Mouse (Mus musculus) midbrain, embryonic 15.5 days (tissue): ENCODE results near the gene Ggt1. TPM values are rescaled to one million over a fixed set of nuclear protein-coding genes. Genes with fewer than 3 reads are reported as not detected.

ENCODE experiments used
- ATAC-seq: fragments of 200-750 bp; cut with Nextera tagmentation; replicated peaks from 2 replicates; pipeline ENCODE4 v1.8.0; 2017; ENCODE audit warnings: moderate TSS enrichment
- H3K27ac ChIP-seq: fragments of 300-500 bp; sonication (generic); 2 replicates; pipeline ENCODE4 v1.5.1; 2015; ENCODE audit warnings: mild to moderate bottlenecking, inconsistent platforms
- H3K27me3 ChIP-seq: fragments of 300-500 bp; sonication (generic); replicated peaks from 2 replicates; pipeline ENCODE4 v1.6.1; 2015; ENCODE audit warnings: inconsistent platforms
- H3K36me3 ChIP-seq: fragments of 300-500 bp; sonication (generic); replicated peaks from 2 replicates; pipeline ENCODE4 v1.6.1; 2015; ENCODE audit warnings: inconsistent platforms
- H3K4me1 ChIP-seq: fragments of 300-500 bp; sonication (generic); 2 replicates; pipeline ENCODE4 v1.6.1; 2015; ENCODE audit warnings: inconsistent platforms
- H3K4me2 ChIP-seq: fragments of 300-500 bp; sonication (generic); 2 replicates; pipeline ENCODE4 v1.6.1; 2015; ENCODE audit warnings: inconsistent platforms, mild to moderate bottlenecking, moderate library complexity
- H3K4me3 ChIP-seq: fragments of 300-500 bp; sonication (generic); 2 replicates; pipeline ENCODE4 v1.5.1; 2015; ENCODE audit warnings: mild to moderate bottlenecking, inconsistent platforms
- H3K9ac ChIP-seq: fragments of 300-500 bp; sonication (generic); 2 replicates; pipeline ENCODE4 v1.6.1; 2015; ENCODE audit warnings: mild to moderate bottlenecking, inconsistent platforms
- H3K9me3 ChIP-seq: fragments of 300-500 bp; sonication (generic); 2 replicates; pipeline ENCODE4 v1.6.1; 2016; ENCODE audit warnings: inconsistent platforms
- WGBS: fragments of 180-500 bp; shearing (Covaris S2); methylation state at CpG from one replicate; pipeline ENCODE4 v1.1.7; 2015; ENCODE audit warnings: mixed read lengths; 5-methylcytosine and 5-hydroxymethylcytosine counted together
- polyA plus RNA-seq: library from polyadenylated mRNA; unstranded; fragments of >200 nt; fragmentation: Nextera tagmentation; extraction: Ambion mirVana; gene quantifications from 2 replicates; pipeline ENCODE4 v1.2.1, GENCODE M21; 2015

The Ggt1 gene
- polyA plus RNA-seq: 1.2 and 1.7 TPM in 2 replicates

GRCm38 (mm10) chr10:75561071-75561654 is at the start of gene Ggt1:
TSS of gene Ggt1 (plus strand) at chr10:75561604.
- no peaks in the 10 kb centered on the region for H3K9me3 ChIP-seq
- H3K27ac ChIP-seq: peak within 1 kb of the TSS; percentile 97
- peak within 1 kb of the TSS; percentile 82 for H3K4me2 ChIP-seq
- WGBS: 51% methylated on average over 10 of the region's 10 CpGs
- ATAC-seq: no peak
- peaks cover 7% of the 10 kb centered on the region for H3K27me3 ChIP-seq
- H3K4me3 ChIP-seq: peak within 1 kb of the TSS; percentile 63
- peaks cover 42% of the 10 kb centered on the region for H3K4me1 ChIP-seq
- H3K9ac ChIP-seq: peak within 1 kb of the TSS; percentile 93
- no peaks in the 10 kb centered on the region for H3K36me3 ChIP-seq

- peaks cover 44% of the 10 kb centered on the region for H3K36me3 ChIP-seq
- 95% methylated on average over 7 of the region's 7 CpGs for WGBS
- no peak overlapping the region for H3K9ac ChIP-seq
- no peak overlapping the region for H3K4me2 ChIP-seq
- H3K4me1 ChIP-seq: peaks cover 14% of the 10 kb centered on the region
- H3K27ac ChIP-seq: no peak overlapping the region
- no peaks in the 10 kb centered on the region for H3K9me3 ChIP-seq
- no peak overlapping the region for H3K4me3 ChIP-seq
- no peaks in the 10 kb centered on the region for H3K27me3 ChIP-seq
- ATAC-seq: no peak
Measured at GRCm38 (mm10) chr10:75511897-75512296, 49.5 kb upstream of the Ggt1 start.

- Histone ChIP-seq H3K27me3 (no peaks in the 10 kb centered on the region), H3K4me1 (peaks cover 14% of the 10 kb centered on the region), H3K9ac (no peak overlapping the region), H3K4me3 (no peak overlapping the region), H3K27ac (no peak overlapping the region), H3K4me2 (no peak overlapping the region), H3K9me3 (no peaks in the 10 kb centered on the region), H3K36me3 (peaks cover 38% of the 10 kb centered on the region)
- ATAC-seq: no peak
- WGBS: 93% methylated on average over 7 of the region's 7 CpGs
Measured at GRCm38 (mm10) chr10:75512796-75513195, 48.6 kb upstream of the Ggt1 start.

GRCm38 (mm10) chr10:75513306-75514067 is 47.9 kb upstream of the Ggt1 start:
- 91% methylated on average over 8 of the region's 8 CpGs for WGBS
- Histone ChIP-seq H3K4me2 (no peak overlapping the region), H3K4me1 (peaks cover 16% of the 10 kb centered on the region), H3K9ac (no peak overlapping the region), H3K36me3 (peaks cover 31% of the 10 kb centered on the region), H3K27ac (no peak overlapping the region), H3K4me3 (no peak overlapping the region), H3K9me3 (no peaks in the 10 kb centered on the region), H3K27me3 (no peaks in the 10 kb centered on the region)
- no peak for ATAC-seq

- WGBS: 88% methylated on average over 7 of the region's 7 CpGs
- no peak overlapping the region for H3K27ac ChIP-seq
- no peak overlapping the region for H3K4me2 ChIP-seq
- H3K4me3 ChIP-seq: no peak overlapping the region
- H3K9me3 ChIP-seq: no peaks in the 10 kb centered on the region
- H3K36me3 ChIP-seq: peaks cover 24% of the 10 kb centered on the region
- H3K9ac ChIP-seq: no peak overlapping the region
- no peaks in the 10 kb centered on the region for H3K27me3 ChIP-seq
- peaks cover 25% of the 10 kb centered on the region for H3K4me1 ChIP-seq
- no peak for ATAC-seq
Measured at GRCm38 (mm10) chr10:75514361-75514760, 47.0 kb upstream of the Ggt1 start.

- Histone ChIP-seq H3K36me3 (peaks cover 16% of the 10 kb centered on the region), H3K9ac (peak overlapping the region; percentile 9; the same call in 1 of the 2 replicates), H3K4me1 (peaks cover 27% of the 10 kb centered on the region), H3K4me3 (peak overlapping the region; percentile 85; the same call in 1 of the 2 replicates), H3K27me3 (no peaks in the 10 kb centered on the region), H3K27ac (no peak overlapping the region), H3K9me3 (no peaks in the 10 kb centered on the region), H3K4me2 (peak overlapping the region; percentile 80; the same call in 1 of the 2 replicates)
- 85% methylated on average over 4 of the region's 4 CpGs for WGBS
- no peak for ATAC-seq
Measured at GRCm38 (mm10) chr10:75515216-75516037, 46.0 kb upstream of the Ggt1 start.

GRCm38 (mm10) chr10:75516038-75516723 is 45.2 kb upstream of the Ggt1 start:
- no peak for ATAC-seq
- Histone ChIP-seq H3K4me3 (peak overlapping the region; percentile 85), H3K27ac (peak overlapping the region; percentile 96), H3K9ac (peak overlapping the region; percentile 96), H3K9me3 (no peaks in the 10 kb centered on the region), H3K4me2 (peak overlapping the region; percentile 80), H3K27me3 (no peaks in the 10 kb centered on the region), H3K36me3 (peaks cover 13% of the 10 kb centered on the region; the same call in 1 of the 2 replicates), H3K4me1 (peaks cover 27% of the 10 kb centered on the region)
- 33% methylated on average over 8 of the region's 8 CpGs for WGBS

GRCm38 (mm10) chr10:75516724-75517072 is 44.7 kb upstream of the Ggt1 start:
- WGBS: under 1% methylated on average over 12 of the region's 12 CpGs
- H3K36me3 ChIP-seq: peaks cover 8% of the 10 kb centered on the region; the same call in 1 of the 2 replicates
- H3K4me1 ChIP-seq: peaks cover 27% of the 10 kb centered on the region
- no peaks in the 10 kb centered on the region for H3K9me3 ChIP-seq
- H3K4me3 ChIP-seq: peak overlapping the region; percentile 85
- no peak for ATAC-seq
- H3K4me2 ChIP-seq: peak overlapping the region; percentile 80
- H3K27ac ChIP-seq: peak overlapping the region; percentile 96
- peak overlapping the region; percentile 96 for H3K9ac ChIP-seq
- no peaks in the 10 kb centered on the region for H3K27me3 ChIP-seq

GRCm38 (mm10) chr10:75517073-75517757 is 44.2 kb upstream of the Ggt1 start, which contains the start of gene Snrpd3:
TSS of gene Snrpd3 (plus strand) at chr10:75517551.
- Histone ChIP-seq H3K4me1 (peaks cover 27% of the 10 kb centered on the region), H3K36me3 (peaks cover 8% of the 10 kb centered on the region; the same call in 1 of the 2 replicates), H3K27ac (peak within 1 kb of the TSS; percentile 96), H3K27me3 (no peaks in the 10 kb centered on the region), H3K4me3 (peak within 1 kb of the TSS; percentile 85), H3K9ac (peak within 1 kb of the TSS; percentile 96), H3K9me3 (no peaks in the 10 kb centered on the region), H3K4me2 (peak within 1 kb of the TSS; percentile 80)
- WGBS: under 1% methylated on average over 41 of the region's 52 CpGs
- peak; percentile 94 for ATAC-seq

- H3K27ac ChIP-seq: peak within 1 kb of the TSS; percentile 96
- peaks cover 8% of the 10 kb centered on the region; the same call in 1 of the 2 replicates for H3K36me3 ChIP-seq
- H3K27me3 ChIP-seq: no peaks in the 10 kb centered on the region
- H3K9me3 ChIP-seq: no peaks in the 10 kb centered on the region
- peak within 1 kb of the TSS; percentile 85 for H3K4me3 ChIP-seq
- peak within 1 kb of the TSS; percentile 80 for H3K4me2 ChIP-seq
- H3K4me1 ChIP-seq: peaks cover 27% of the 10 kb centered on the region
- ATAC-seq: peak; percentile 94
- under 1% methylated on average over 20 of the region's 20 CpGs for whole genome bisulfite sequencing
- peak within 1 kb of the TSS; percentile 96 for H3K9ac ChIP-seq
Measured at GRCm38 (mm10) chr10:75517758-75518143, 43.7 kb upstream of the Ggt1 start, which contains the start of gene Gucd1. TSS of gene Gucd1 (minus strand) at chr10:75517972.

GRCm38 (mm10) chr10:75520581-75520980 is 40.8 kb upstream of the Ggt1 start:
- Histone ChIP-seq H3K9ac (no peak overlapping the region), H3K36me3 (peaks cover 12% of the 10 kb centered on the region; the same call in 1 of the 2 replicates), H3K27ac (no peak overlapping the region), H3K4me1 (peaks cover 24% of the 10 kb centered on the region), H3K4me2 (no peak overlapping the region), H3K27me3 (no peaks in the 10 kb centered on the region), H3K9me3 (no peaks in the 10 kb centered on the region), H3K4me3 (no peak overlapping the region)
- 98% methylated on average over 5 of the region's 5 CpGs for WGBS
- ATAC-seq: no peak
